Mouse (Mus musculus) cerebellum, adult 11 months (tissue): ENCODE data around the gene Abcf3.

ENCODE experiments used
- DNase-seq: peaks from one replicate; pipeline ENCODE4 v3.0.0; 2022

The Abcf3 gene

DNA sequence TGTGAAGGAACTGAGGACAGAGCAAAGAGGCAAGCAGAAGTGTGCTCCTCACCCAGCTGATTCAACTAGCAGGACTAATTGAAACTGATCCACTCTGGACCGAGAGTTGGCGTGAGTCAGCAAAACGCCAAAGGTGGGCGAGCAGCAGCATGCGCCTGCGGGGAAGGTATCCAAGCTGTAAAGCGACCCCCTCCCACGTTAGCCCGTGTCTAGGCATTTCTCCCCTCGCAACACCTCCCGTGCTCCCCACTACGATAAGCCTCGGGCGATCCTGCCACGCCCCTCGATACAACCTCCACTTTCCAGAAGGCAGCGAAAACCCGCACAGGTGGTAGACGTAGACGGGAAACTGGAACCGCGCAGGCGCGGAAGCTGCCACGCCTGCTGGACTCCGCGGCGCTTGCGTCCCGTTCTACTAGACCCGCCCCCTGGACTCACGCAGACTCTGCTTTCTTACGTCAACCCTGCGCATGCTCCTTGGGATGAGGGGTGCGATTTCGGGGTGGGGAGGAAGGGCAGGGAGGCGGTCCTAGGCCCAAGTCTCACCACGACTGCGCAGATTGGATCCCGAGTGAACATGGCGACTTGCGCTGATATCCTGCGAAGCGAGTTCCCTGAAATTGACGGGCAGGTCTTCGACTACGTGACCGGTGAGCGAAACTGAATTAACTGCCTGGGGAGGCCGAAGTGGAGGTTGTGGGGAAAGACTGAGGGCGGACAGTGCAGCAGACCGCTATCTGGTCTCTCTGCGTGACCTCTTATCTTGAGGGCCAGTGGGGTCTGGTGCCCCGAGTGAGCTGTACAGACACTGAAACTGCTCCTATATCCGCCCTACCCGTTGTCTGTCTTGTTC is at the start of gene Abcf3:
Gene Abcf3 (plus strand): TSS at position 482 of the 853 bp plus-strand sequence.
- peak; percentile 98 for DNase-seq

DNA sequence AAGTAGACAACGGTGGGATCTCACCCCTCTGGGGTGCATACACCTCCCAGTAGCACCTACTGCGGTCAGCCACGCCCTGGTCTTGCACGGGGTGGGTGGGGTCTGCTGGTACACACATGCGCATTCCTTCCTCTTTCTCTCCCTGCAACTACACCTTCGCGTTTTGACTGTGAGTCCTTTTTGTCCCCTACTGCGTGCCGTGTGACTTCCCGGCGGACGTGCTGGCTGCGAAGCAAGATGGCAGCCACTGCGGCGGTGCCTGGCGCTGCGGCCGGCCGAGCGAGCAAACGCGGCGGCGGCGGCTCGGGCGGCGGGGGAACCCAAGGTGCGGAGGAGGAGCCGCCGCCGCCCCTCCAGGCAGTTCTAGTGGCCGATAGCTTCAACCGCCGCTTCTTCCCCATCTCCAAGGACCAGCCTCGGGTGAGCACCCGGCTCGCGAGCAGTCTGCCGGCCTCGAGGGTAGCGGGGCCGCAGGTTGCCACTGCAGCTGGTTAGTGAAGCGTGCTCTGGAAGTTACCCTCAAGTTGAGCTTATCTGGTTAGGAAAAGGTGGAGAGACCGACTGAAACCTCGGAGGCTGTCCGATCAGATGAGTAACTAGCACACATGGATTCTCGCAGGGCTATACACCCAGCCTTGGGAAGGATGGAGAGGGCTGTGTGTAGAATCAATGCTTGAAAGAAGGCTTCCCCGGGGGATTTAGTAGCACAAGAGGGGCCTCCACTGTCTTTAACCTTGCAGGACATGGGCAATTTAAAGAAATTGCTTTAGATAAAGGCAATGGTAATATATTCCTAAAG is 49.5 kb upstream of the Abcf3 start, which contains the start of gene Eif2b5:
Gene Eif2b5 (plus strand): TSS at position 141 of the 799 bp plus-strand sequence.
- peak; percentile 93 for DNase-seq

DNA sequence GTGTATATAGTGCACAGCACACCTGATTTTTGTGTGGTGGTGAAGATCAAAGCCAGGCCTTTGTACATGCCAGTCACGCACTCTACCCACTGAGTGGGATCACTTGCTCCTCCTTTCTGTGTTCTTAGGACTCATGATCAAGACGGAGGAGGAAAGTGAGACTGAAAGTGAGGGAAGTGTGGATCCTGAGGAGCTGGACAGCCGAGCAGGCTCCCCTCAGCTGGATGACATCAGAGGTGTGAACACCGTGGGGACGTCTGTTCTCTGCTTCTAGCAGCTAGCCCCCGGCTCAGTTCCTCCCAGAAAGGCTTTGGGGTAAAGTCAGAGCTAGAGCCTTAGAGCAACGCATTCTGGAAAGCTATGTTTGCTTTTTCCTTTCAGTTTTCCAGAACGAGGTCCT is 42.4 kb upstream of the Abcf3 start:
- DNase-seq, result no peak

DNA sequence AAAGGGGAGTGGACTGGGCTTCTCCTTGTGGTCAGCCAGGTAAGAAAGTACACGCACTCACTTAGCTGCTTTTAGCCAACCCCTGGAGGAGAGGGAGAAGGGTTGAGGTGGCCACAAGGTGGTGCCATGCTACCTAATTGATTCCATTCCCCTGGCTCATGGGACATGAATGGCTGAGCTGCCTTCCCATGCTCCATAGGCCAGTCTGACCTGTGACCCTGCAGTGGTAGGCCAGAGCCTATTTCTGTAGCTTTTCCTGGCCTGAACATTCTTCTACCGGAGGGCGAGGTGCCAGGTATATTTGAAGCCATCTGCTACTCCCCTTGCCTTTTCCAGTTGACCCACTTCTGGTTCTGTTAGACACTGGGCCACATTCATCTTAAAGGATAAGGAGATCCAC is 39.0 kb upstream of the Abcf3 start:
- peak; percentile 50 for DNase-seq

DNA sequence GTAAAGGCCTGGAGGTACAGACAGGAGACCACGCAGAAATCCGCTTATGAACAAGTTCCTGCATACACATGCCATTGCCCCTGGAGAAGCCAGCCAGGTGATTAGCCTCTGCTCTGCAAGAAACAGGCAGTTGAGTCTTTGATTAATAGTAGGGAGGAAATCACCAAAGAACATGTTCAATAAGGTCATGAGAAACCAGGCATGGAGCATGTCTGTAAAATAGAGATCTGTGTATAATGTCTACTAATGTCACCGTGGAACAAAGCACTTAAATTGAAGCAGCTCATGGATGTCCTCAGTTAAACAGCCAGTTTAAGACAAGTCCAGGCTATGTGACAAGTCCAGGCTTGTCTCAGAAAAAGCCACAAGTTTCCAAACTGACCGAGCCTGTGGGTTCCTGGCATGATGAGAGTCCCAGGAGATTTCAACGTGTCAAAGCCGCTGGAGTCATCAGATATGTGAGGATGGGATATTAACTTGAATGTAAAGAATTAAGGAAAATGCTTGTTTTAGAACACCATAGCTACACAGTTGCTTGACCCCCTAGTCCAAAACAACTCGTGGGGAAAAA is 37.0 kb upstream of the Abcf3 start:
- DNase-seq, result no peak

DNA sequence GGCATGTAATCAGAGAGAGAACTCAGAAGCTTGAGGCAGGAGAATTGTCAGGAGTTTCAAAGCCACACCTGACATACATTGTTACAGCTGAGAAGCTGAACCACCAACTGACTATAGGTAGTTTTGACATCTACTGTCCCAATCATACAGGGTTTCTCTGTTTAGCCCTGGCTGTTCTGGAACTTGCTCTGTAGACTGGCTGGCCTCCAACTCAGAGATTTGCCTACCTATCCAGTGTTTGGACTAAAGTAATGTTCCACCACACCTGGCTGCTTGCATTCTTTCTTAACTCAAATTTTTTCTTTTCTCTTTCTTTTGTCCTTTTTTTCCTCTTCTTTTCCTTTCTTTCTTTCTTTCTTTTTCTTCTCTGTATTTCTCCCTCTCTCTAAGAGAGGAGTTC is 32.3 kb upstream of the Abcf3 start:
- DNase-seq, result no peak

DNA sequence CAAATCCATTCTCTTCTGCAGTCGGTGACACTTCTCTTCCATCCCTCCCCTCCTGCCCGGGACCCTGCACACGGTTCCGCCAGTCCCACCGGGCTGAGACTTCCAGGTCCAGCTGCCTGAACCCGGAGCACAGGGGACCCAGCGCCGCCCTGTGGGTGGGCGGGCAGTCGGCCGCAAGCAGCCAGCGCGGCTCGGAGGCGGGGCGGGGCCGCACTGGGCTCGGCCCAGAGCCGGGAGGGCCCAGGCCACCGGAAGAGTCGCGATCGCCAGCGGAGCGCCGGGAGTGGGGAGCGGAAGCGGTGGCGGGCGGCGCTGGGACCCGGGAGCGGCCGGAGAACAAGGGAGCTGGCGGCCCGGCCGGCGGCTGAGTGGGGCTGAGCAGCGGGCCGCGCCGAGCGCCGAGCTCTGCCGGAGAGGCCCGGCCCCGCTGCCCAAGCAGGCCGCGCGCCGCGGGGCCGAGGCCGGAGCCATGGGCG is 31.6 kb upstream of the Abcf3 start, which contains the start of gene Dvl3:
Gene Dvl3 (plus strand): TSS at position 257 of the 476 bp plus-strand sequence.
- peak; percentile 84 for DNase-seq

DNA sequence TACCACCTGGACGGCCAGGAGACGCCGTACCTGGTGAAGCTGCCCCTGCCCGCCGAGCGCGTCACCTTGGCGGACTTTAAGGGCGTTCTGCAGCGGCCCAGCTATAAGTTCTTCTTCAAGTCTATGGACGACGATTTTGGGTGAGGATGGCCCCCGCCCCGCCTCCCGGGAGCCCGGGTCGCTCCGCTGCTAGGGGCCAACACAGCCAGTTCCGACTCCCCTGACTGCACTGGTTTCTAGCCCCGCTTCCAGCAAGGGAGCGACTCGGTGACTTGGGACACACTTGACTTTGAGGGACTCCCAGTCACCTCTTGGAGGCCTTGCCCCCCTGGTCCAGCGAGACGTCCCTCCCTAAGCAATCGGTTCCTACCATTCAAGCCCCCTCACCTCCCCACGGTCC is 31.2 kb upstream of the Abcf3 start:
- no peak for DNase-seq

DNA sequence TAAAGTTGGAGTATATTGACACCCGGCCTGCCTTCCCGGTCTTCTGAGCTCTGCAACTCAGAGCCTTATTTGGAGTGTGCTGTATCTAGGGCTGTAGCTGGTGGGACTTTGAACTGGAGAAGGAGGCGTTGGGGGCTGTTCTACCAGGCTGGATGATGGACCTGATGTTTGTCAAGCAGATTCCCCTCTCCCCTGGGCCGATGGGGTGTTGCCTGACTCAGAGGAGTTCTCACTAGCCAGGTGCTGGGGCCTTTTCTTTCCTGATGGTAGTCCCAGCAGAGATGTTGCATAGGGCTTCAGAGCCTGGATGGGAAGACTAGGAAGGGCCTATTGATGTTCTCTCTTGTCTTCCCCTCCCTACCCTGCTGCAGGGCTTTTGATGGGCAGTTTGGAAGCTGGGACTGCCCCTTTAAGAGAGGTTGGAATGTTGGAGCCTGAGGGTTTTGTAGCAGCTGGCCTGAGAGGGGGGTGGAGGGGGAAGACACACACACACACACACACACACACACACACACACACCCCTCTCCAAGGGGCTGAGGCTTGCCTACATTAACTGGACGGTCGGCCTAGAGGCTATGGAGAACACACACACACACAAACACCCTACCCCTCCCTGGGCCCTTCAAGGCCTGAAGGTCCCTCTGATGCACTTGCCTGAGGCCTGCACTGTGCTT is 30.5 kb upstream of the Abcf3 start:
- DNase-seq, result no peak

DNA sequence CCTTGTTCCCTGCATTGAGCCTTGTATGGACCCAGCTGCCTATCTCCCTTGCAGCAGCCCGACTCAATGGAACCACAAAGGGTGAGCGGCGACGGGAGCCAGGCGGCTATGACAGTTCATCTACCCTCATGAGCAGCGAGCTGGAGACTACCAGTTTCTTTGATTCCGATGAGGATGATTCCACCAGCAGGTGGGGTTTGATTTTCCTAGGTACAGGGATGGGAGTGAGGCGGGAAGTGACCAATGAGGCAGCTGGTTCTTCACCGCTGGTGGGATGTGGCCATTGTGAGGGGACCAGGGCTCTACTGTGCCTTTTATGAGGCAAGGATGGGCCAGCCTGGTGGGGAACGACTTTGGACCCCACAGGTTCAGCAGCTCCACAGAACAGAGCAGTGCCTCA is 24.5 kb upstream of the Abcf3 start:
- no peak for DNase-seq

DNA sequence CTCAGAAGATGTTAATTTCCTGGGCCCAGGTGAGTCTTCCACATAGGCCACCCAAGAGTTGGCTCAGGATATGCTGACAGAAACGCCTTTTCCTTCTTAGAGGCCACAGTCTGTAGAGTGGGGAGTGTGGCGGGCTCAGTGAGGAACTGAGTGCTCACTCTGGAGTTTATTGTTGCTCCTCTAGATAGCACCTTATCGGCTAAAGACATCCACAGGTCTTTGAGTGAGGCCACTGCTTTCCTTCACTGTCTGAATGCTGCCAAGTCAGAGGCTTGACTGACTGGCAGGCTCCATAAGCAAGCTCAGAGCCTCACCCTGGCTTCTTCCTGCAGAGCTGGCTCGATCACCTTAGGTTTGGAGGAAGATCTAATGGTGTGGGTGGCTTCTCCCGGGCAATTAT is 19.6 kb upstream of the Abcf3 start:
- DNase-seq, result no peak

DNA sequence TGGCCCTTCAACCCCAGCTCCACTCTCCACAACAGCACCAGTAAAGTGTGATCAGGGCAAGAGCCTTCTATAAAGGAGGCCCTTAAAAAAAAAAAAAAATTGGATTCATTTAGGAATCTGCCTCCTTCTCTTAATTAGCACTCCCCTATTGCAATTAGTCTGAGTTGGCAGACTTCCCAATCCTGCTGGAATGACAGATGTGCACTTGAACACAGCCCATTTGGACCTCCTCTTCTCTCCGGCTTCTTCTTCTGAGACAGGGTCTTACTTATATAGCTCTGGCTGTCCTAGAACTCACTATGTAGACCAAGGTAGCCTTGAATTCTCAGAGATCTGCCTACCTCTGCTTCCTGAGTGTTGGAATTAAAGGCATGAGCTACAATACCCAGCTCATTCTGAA is 19.0 kb upstream of the Abcf3 start:
- no peak for DNase-seq

DNA sequence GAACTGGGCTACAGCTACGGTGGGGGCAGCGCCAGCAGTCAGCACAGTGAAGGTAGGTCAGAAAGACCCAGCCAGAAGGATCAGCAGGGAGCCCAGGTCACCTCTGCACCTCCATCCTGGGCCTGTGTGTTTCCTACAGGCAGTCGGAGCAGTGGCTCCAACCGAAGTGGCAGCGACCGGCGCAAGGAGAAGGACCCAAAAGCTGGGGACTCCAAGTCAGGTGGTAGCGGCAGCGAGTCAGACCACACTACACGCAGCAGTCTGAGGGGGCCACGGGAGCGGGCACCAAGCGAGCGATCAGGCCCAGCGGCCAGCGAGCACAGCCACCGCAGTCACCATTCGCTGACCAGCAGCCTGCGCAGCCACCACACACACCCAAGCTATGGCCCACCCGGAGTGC is 17.4 kb upstream of the Abcf3 start:
- no peak for DNase-seq

DNA sequence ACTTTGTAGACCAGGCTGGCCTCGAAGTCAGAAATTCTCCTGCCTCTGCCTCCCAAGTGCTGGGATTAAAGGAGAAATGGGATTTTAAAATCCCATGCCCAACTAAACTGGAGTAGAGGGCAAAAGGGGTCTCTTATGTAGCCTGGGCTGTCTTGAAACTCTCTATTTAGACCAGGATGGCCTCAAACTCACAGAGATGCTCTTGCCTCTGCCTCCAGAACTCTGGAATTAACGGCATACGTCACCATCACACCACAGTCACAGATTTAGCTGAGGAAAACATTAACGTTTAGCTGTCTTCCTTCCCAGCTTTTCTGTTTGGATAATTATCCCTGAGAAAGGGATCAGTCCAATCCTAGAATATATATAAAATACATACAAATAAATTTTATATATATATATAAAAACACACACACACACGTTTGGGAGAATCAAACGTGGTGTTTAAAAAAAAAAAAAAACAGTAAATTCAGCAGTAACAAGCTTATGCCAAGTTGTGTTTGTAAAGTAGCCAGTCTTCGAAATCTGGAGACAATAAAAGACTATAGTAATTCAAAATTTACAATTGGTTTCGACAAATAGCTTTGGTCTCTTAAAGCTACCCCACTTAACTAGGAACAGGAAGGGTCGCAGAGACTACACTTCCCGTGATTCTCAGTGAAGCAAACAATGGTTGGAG is 13.6 kb upstream of the Abcf3 start:
- no peak for DNase-seq

DNA sequence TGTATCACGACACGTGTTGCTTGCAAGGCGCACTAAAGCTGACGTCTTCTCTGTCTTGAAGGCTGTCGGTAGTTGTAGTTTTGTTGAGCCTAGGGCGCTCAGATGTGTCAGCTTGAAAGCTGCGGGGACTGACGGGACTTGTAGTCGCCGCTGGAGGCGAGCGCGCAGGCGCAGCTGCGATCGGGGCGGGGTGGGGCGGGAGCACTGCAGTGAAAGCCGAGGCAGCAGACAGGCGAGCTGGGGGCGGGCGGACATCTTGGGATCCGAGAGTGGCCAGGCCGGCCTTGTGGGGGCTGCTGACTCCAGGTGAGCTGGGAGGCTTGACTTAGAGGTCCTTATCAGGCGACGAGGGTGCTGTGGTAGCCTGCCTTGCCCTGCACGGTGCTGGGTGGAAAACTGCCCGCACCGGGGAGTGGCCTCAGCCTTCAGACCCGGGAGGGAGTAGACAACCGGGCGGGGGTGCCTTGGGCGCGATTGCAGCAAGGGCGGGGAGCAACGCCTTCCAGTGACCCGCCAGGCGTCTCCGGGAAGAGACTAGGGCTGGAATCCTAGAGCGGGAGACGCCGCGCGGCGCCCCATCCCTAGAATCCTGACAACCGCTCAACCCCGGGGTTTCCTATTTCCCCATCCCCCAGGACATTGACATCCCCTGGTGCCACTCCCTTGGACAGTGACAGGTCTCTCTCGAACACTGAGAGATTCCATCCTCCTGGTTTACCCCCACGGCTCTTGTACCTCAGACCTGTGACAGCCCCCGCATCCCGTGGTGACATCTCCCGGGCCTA is 12.9 kb upstream of the Abcf3 start, which contains the start of gene Ap2m1:
Gene Ap2m1 (plus strand): TSS at position 183 of the 785 bp plus-strand sequence.
- peak; percentile 90 for DNase-seq

DNA sequence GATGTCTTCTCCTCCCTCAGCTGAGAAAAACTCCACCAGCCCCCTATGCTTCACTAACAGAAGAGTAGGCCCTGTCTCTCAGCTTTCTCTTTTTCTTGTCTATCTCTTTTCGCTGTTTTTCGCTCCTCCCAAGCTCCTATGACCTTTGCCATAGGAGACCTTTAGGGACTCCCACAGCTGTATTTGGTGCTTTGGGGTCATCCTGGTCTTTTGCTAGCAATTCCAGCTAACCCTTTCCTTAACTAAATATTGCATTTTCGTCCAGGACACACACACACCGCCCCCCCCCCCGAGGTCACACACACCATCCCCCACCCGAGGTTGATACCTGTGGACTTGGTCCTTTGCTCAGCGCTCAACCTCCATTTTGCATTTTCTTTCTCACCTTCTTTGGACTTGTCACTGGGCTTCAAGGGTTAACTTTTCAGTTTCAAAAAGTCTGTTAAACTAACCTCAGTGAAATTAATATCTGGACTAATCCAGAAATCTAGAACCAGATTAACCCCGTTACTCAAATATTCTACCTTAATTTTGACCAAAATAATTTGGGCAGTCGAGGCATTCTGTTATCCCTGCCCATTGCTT is 12.2 kb upstream of the Abcf3 start:
- DNase-seq, result no peak

DNA sequence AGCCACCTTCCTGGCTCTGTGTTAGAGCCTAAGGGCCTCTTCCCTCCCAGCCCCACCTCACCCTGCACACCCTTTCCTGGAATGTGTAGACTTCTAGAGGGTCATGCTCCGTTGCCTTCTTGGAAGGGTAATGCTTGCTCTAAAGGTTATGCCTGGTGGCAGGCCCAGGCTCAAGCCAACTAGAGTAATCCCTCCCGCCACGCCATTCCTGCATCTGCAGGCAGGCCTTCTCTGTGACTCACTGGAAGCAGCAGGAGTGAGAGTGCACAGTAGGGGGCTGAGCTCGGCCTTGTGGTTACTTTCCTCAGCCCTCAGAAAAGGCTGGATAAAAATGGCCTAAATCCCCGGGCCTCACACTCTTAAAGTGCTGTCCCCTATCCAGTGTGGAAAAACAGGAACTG is 11.3 kb upstream of the Abcf3 start:
- DNase-seq, result peak; percentile 44

DNA sequence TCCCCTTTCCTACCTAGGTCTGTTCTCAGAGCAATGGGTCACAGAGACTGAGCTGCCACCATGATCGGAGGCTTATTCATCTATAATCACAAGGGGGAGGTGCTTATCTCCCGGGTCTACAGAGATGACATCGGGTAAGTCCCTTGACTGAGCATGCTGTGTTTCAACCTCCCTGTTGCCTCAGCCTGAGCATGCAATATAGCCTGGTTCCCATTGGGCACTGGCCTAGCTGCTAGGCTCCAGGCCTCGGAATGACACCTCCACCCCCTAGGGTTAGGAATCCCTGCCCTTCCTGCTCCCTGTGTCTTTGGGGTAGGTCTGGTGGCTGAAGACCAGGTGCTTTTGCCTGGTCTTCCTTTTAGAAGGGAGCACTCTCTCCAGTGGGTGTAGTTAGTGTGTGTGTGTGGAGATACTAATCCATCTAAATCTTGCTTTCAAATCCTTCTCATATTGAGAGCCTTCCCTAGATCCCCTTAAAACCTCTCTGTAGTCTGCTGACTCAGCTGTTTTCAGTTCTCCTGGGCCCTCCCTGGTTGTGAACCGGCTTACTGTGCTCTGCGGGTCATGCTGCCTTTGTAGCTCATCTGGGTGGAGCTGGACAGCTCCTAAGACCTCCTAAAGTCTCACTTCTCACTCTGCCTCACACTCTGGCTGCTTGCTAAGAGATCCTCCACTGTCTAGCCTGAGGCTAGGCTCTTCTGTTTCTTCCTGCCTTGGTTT is 10.6 kb upstream of the Abcf3 start:
- no peak for DNase-seq

DNA sequence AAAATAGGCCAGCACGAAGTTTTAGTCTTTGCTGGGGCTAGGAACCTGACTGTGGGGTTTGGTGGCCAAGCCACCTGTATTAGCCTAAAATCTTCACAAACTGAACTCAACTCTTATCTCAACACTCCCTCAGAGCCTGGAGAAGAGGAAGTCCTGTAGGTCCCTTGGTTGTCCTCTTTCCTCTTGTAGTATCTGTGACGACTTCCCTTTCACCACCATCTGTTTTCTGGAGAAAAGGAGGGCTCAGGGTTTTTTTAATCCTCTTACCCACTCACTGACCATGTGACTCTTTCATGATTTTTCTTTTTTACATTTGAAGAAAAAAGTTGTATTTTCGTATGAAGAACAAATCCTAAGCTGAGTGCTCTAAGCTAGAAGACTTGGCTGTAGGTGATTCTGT is 8.7 kb upstream of the Abcf3 start:
- DNase-seq, result no peak

DNA sequence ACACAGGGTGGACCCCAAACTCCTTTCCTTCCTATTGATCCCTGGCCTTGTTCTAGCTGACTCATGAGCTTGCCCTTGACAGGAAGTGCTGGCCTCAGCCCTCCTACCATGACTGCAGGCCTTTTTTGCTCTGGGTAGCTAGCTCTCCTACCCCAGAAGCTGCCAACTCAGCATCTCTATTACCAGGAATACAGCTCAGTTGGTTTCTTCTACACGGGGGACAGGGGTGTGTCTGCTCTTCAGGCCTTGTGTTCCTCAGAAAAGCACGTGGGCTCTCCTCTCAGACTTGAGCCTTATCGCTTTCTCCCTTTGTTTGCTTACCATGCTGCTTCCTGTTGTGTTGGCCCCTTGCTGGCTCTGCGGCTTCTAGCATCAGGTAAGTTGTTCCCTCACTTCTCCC is 7.9 kb upstream of the Abcf3 start:
- DNase-seq, result no peak
